Mouse (Mus musculus) myocyte (in vitro differentiated cells): ENCODE results near the gene Exosc9. TPM values are rescaled to one million over a fixed set of nuclear protein-coding genes. Genes with fewer than 3 reads are reported as not detected.

ENCODE experiments used
- H3K27me3 ChIP-seq: one replicate; pipeline ENCODE4 v1.6.1; 2011; ENCODE audit not compliant: control insufficient read depth, insufficient read depth, insufficient read length
- H3K36me3 ChIP-seq: one replicate; pipeline ENCODE4 v1.6.1; 2011; ENCODE audit not compliant: control insufficient read depth, insufficient read depth
- H3K4me2 ChIP-seq: one replicate; pipeline ENCODE4 v1.6.1; 2011; ENCODE audit warnings: low read depth, control low read depth
- H3K4me3 ChIP-seq: one replicate; pipeline ENCODE4 v1.5.1; 2011; ENCODE audit warnings: mild to moderate bottlenecking, control low read depth, moderate library complexity
- H3K79me2 ChIP-seq: one replicate; pipeline ENCODE4 v1.6.1; 2011; ENCODE audit not compliant: control insufficient read depth, insufficient read depth
- H3ac ChIP-seq: one replicate; pipeline ENCODE4 v1.6.1; 2011; ENCODE audit not compliant: control insufficient read depth, insufficient read length
- CEBPB ChIP-seq: IDR thresholded peaks from 2 replicates; pipeline ENCODE4 v1.6.1; 2011; ENCODE audit warnings: mild to moderate bottlenecking, moderate library complexity; ENCODE audit not compliant: poor library complexity, insufficient read depth, severe bottlenecking
- E2F4 ChIP-seq: IDR thresholded peaks from one replicate; pipeline ENCODE4 v1.6.1; 2011; ENCODE audit warnings: mild to moderate bottlenecking, control low read depth, moderate library complexity; ENCODE audit not compliant: insufficient read depth
- MAX ChIP-seq: IDR thresholded peaks from one replicate; pipeline ENCODE4 v1.6.1; 2011; ENCODE audit warnings: low read depth, mild to moderate bottlenecking, control low read depth
- MYOD1 ChIP-seq, 3 experiments: IDR thresholded peaks; one replicate each; pipeline ENCODE4 v1.6.1; 2011; ENCODE audit warnings: control low read depth in 2 of 3, low read depth in 2 of 3, mild to moderate bottlenecking in 2 of 3, moderate library complexity in 1 of 3; ENCODE audit not compliant: insufficient read length in 2 of 3, control insufficient read depth in 1 of 3
- MYOG ChIP-seq, 3 experiments: IDR thresholded peaks; one replicate each; pipeline ENCODE4 v1.6.1; 2011; ENCODE audit warnings: control low read depth in 2 of 3, low read depth in 2 of 3, mild to moderate bottlenecking in 2 of 3; ENCODE audit not compliant: insufficient read length in 2 of 3, control insufficient read depth in 1 of 3, insufficient read depth in 1 of 3
- POLR2A ChIP-seq: IDR thresholded peaks from one replicate; pipeline ENCODE4 v1.6.1; 2011; ENCODE audit warnings: low read depth, mild to moderate bottlenecking, control low read depth, moderate library complexity; ENCODE audit not compliant: insufficient read length
- POLR2AphosphoS2 ChIP-seq: IDR thresholded peaks from one replicate; pipeline ENCODE4 v1.6.1; 2011; ENCODE audit warnings: low read depth, control low read depth; ENCODE audit not compliant: insufficient read length
- REST ChIP-seq: IDR thresholded peaks from one replicate; pipeline ENCODE4 v1.6.1; 2011; ENCODE audit warnings: mild to moderate bottlenecking, control low read depth, moderate library complexity; ENCODE audit not compliant: insufficient read depth, insufficient read length
- SRF ChIP-seq: IDR thresholded peaks from one replicate; pipeline ENCODE4 v1.6.1; 2011; ENCODE audit warnings: low read depth; ENCODE audit not compliant: control insufficient read depth, insufficient read length
- TCF12 ChIP-seq: IDR thresholded peaks from one replicate; pipeline ENCODE4 v1.6.1; 2011; ENCODE audit warnings: mild to moderate bottlenecking, control low read depth; ENCODE audit not compliant: poor library complexity, insufficient read depth, severe bottlenecking
- TCF3 ChIP-seq: IDR thresholded peaks from one replicate; pipeline ENCODE4 v1.6.1; 2011; ENCODE audit warnings: low read depth, control low read depth; ENCODE audit not compliant: insufficient read length
- USF1 ChIP-seq: IDR thresholded peaks from one replicate; pipeline ENCODE4 v1.6.1; 2011; ENCODE audit warnings: low read depth, mild to moderate bottlenecking, control low read depth, moderate library complexity
- polyA plus RNA-seq: library from polyadenylated mRNA; unstranded; fragments of >200 nt; fragmentation: generic; extraction: Trizol; gene quantifications from one replicate; pipeline ENCODE4 v1.2.1, GENCODE M21; 2012; ENCODE audit warnings: missing spikeins

Gene Exosc9
- polyA plus RNA-seq, 1 experiment: 12.1 TPM

DNA sequence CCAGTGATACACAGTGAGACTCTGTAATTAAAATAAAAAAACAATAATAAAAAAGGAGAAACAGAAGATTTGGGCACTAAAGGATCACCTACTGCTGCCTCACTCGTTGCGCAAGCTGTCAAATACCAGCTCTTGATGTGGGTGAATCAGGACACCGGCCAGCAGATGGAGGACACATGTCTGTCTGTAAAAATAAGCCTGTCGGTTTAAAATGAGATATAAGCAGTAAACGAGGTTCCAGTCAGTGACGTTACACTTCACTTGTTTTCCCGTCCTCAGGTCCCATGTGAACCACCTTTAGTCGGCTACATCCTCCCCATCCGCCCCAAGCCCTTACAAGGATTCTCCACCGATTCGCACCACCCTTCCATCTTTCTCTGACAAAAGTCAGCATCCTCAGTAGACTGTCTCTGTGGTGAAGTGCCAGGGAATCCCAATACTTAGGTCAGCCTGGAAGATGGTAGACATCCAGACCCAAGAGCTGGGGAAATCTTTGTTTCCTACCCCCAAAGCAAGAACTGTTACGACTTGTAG, 488 bp upstream of the Exosc9 start:
- Histone ChIP-seq H3K4me3 (peak overlapping the region; percentile 89), H3ac (peak overlapping the region; percentile 79), H3K27me3 (no peaks in the 10 kb centered on the region), H3K4me2 (peak overlapping the region; percentile 99), H3K79me2 (peaks cover 9% of the 10 kb centered on the region), H3K36me3 (peaks cover 17% of the 10 kb centered on the region)
- no peak for TF ChIP-seq TCF12
- TF ChIP-seq MYOG (IDR thresholded peaks at IDR 0.05; ENCODE audit: control insufficient read depth in 1 of 3, insufficient read depth in 1 of 3, insufficient read length in 2 of 3, low read depth in 2 of 3): no peak
- no peak for TF ChIP-seq E2F4
- no peak for TF ChIP-seq SRF
- TF ChIP-seq MAX: no peak
- TF ChIP-seq REST: no peak
- no peak for TF ChIP-seq TCF3

DNA sequence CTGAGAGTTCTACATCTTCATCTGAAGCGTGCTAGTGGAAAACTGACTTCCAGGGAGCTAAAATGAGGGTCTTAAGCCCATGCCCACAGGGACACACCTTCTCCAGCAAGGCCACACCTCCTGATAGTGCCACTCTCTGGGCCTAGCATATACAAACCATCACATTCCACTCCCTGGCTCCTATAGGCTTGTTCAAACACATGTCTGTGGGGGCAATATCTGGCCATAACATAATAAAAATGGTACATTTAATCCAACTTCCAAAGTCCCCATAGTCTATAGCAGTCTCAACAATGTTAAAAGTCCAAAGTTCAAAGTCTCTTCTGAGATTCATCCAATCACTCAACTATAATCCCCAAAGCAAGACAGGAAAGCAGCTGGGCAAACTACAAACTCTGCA, 5.2 kb downstream of the Exosc9 start:
- peaks cover 25% of the 10 kb centered on the region for H3K36me3 ChIP-seq
- H3K79me2 ChIP-seq: peaks cover 7% of the 10 kb centered on the region
- H3K27me3 ChIP-seq: no peaks in the 10 kb centered on the region
- no peak for TF ChIP-seq MAX
- no peak for TF ChIP-seq CEBPB
- TF ChIP-seq POLR2AphosphoS2: no peak
- no peak for TF ChIP-seq REST
- no peak for TF ChIP-seq MYOD1 (IDR thresholded peaks at IDR 0.05; ENCODE audit: control insufficient read depth in 1 of 3, insufficient read length in 2 of 3, low read depth in 2 of 3)
- no peak for TF ChIP-seq SRF
- no peak for TF ChIP-seq TCF3
- TF ChIP-seq USF1: no peak
- no peak for TF ChIP-seq E2F4
- no peak for TF ChIP-seq POLR2A
- TF ChIP-seq TCF12: no peak
- H3K4me2 ChIP-seq: no peak overlapping the region
- H3ac ChIP-seq: no peak overlapping the region
- H3K4me3 ChIP-seq: no peak overlapping the region

DNA sequence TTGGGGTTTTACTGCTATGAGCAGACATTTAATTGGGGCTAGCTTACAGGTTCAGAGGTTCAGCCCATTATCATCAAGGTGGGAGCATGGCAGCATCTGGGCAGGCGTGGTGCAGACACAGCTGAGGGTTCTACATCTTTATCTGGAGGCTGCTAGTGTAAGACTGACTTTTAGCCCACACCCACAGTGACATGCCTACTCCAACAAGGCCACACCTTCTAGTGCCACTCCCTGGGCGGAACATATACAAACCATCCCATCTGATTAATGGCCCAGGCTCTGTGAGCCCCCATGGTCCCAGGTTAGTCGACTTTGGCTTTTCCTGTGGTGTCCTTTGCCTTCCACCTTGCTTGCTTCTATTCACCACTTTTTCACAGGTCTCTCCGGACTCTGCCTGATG, 7.2 kb downstream of the Exosc9 start:
- Histone ChIP-seq H3K36me3 (peaks cover 43% of the 10 kb centered on the region), H3K4me2 (no peak overlapping the region), H3K79me2 (no peaks in the 10 kb centered on the region), H3K4me3 (no peak overlapping the region), H3K27me3 (no peaks in the 10 kb centered on the region), H3ac (no peak overlapping the region)
- TF ChIP-seq POLR2AphosphoS2: no peak
- TF ChIP-seq TCF3: no peak
- no peak for TF ChIP-seq POLR2A
- TF ChIP-seq REST: no peak
- no peak for TF ChIP-seq TCF12

DNA sequence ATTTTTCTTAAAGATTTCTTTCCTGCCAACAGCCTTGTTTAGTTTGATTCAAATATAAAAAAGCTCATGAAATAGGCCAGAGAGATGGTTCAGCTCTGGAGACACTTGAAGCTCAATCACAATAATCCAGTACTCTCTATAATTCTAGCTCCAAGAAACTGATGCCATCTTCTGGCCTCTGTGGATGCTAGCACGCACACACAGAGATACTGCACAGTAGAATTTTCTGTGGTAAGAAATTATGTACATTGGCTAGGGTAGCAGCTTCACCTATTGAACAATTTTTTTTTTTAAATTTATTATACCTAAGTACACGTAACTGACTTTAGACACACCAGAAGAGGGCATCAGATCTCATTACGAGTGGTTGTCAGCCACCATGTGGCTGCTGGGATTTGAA, 11.3 kb downstream of the Exosc9 start:
- Histone ChIP-seq H3K4me2 (no peak overlapping the region), H3K36me3 (peaks cover 56% of the 10 kb centered on the region)
- TF ChIP-seq POLR2A: no peak

DNA sequence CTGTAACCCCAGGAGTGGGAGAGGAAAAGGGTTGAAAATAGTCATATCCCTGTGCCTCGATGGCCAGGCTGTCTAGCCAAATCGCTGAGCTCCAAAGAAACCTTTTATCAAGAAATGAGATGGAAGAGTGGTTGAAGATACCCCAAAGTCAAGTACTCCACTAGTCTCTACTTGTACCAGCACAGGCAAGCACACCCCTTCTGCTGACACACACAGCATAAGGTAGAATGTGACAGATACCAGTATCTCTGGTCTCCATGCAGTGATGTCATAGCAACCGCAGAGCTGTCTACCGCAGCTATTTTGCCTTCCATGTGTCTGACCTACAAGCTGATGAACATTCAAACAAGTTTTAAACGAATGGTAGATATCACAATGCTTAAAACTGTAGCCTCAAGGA, 17.4 kb downstream of the Exosc9 start:
- H3K36me3 ChIP-seq: peaks cover 39% of the 10 kb centered on the region
- H3ac ChIP-seq: no peak overlapping the region
- H3K27me3 ChIP-seq: no peaks in the 10 kb centered on the region
- H3K4me2 ChIP-seq: peak overlapping the region; percentile 73
- peak overlapping the region; percentile 52 for H3K4me3 ChIP-seq
- H3K79me2 ChIP-seq: peaks cover 41% of the 10 kb centered on the region
- TF ChIP-seq MYOD1 (IDR thresholded peaks at IDR 0.05; ENCODE audit: control insufficient read depth in 1 of 3, insufficient read length in 2 of 3, low read depth in 2 of 3): no peak
- no peak for TF ChIP-seq CEBPB
- no peak for TF ChIP-seq POLR2AphosphoS2
- TF ChIP-seq REST: no peak
- no peak for TF ChIP-seq TCF3
- TF ChIP-seq MYOG (IDR thresholded peaks at IDR 0.05; ENCODE audit: control insufficient read depth in 1 of 3, insufficient read depth in 1 of 3, insufficient read length in 2 of 3, low read depth in 2 of 3): no peak
- TF ChIP-seq E2F4: no peak
- TF ChIP-seq TCF12: no peak

More for the DNA sequence above, 11.3 kb downstream of the Exosc9 start:
- H3K79me2 ChIP-seq: peaks cover 13% of the 10 kb centered on the region
- no peak overlapping the region for H3K4me3 ChIP-seq
- H3K27me3 ChIP-seq: no peaks in the 10 kb centered on the region
- H3ac ChIP-seq: no peak overlapping the region

DNA sequence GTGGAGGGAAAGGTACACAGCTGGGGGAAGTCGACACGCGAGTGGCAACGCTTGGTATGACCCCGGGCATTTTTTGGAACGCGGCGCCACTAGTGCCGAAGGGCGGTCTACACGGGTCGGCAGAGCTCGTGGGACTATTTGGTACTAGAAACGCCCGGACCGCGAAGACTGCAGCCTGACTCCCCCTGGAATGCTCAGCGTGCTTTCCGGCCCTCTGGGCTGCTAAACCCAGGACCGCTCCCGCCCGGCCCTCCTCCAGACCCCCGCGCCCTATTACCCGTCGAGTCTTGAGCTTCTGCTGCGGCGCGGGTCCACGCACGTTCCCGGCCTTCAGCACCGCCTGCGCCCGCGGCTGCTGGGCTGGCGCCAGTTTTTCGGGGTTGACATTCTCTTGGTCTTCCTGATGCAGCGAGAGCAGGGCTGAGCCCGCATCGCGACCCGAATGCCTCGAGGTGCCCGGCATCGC, 19.0 kb downstream of the Exosc9 start:
- Histone ChIP-seq H3K27me3 (no peaks in the 10 kb centered on the region), H3ac (peak overlapping the region; percentile 1), H3K4me2 (peak overlapping the region; percentile 73), H3K4me3 (peak overlapping the region; percentile 52), H3K36me3 (peaks cover 30% of the 10 kb centered on the region), H3K79me2 (peaks cover 41% of the 10 kb centered on the region)
- TF ChIP-seq POLR2AphosphoS2 (peak; percentile 34), REST (no peak)
